Mouse (Mus musculus) MEL (cell line): ENCODE data around the gene Zbtb43. TPM values are rescaled to one million over a fixed set of nuclear protein-coding genes. Genes with fewer than 3 reads are reported as not detected.
A peak's percentile ranks its signal among the peaks of the same experiment; 100 is the strongest.

ENCODE experiments used
- DNase-seq: peaks from one replicate; pipeline ENCODE4 v3.0.0; 2011; ENCODE audit warnings: low read depth, low spot score
- H3K27ac ChIP-seq: 2 replicates; pipeline ENCODE4 v1.5.1; 2012; ENCODE audit warnings: low read depth, mild to moderate bottlenecking, control low read depth, low read length, moderate library complexity; ENCODE audit not compliant: control insufficient read depth
- H3K27me3 ChIP-seq, 2 experiments: fragments of 150-350 bp in 1 of 2; sonication (generic) in 1 of 2; 2 replicates each; pipeline ENCODE4 v1.6.1; 2012; ENCODE audit warnings: low read length in 2 of 2, mild to moderate bottlenecking in 2 of 2, improper control_type of control experiment in 1 of 2, moderate library complexity in 1 of 2; ENCODE audit not compliant: insufficient read depth in 2 of 2, control insufficient read depth in 1 of 2
- H3K36me3 ChIP-seq, 2 experiments: 2 replicates each; pipeline ENCODE4 v1.6.1; 2012 to 2014; ENCODE audit warnings: low read length in 2 of 2, improper control_type of control experiment in 1 of 2, inconsistent platforms in 1 of 2, mild to moderate bottlenecking in 1 of 2; ENCODE audit not compliant: insufficient read depth in 2 of 2, control insufficient read depth in 1 of 2
- H3K4me1 ChIP-seq, 2 experiments: fragments of 150-350 bp in 1 of 2; sonication (generic) in 1 of 2; 2 replicates each; pipeline ENCODE4 v1.6.1; 2012; ENCODE audit warnings: low read length in 2 of 2, improper control_type of control experiment in 1 of 2, mild to moderate bottlenecking in 1 of 2; ENCODE audit not compliant: insufficient read depth in 2 of 2, control insufficient read depth in 1 of 2
- H3K4me3 ChIP-seq, 2 experiments: fragments of 150-350 bp in 1 of 2; sonication (generic) in 1 of 2; 2 replicates each; pipeline ENCODE4 v1.5.1; 2012; ENCODE audit warnings: low read depth in 2 of 2, low read length in 2 of 2, mild to moderate bottlenecking in 2 of 2, moderate library complexity in 2 of 2, control low read depth in 1 of 2, improper control_type of control experiment in 1 of 2; ENCODE audit not compliant: control insufficient read depth in 1 of 2, insufficient read depth in 1 of 2
- H3K79me2 ChIP-seq: 2 replicates; pipeline ENCODE4 v1.6.1; 2012; ENCODE audit warnings: mild to moderate bottlenecking, low read length, moderate library complexity; ENCODE audit not compliant: control insufficient read depth, poor library complexity, insufficient read depth
- H3K9ac ChIP-seq: 2 replicates; pipeline ENCODE4 v1.6.1; 2012; ENCODE audit warnings: low read depth, mild to moderate bottlenecking, control low read depth, low read length, moderate library complexity; ENCODE audit not compliant: control insufficient read depth, poor library complexity, severe bottlenecking
- H3K9me3 ChIP-seq: fragments of 150-350 bp; sonication (generic); replicated peaks from 2 replicates; pipeline ENCODE4 v1.6.1; 2012; ENCODE audit warnings: mild to moderate bottlenecking, low read length, improper control_type of control experiment, moderate library complexity; ENCODE audit not compliant: insufficient read depth
- CHD1 ChIP-seq: IDR thresholded peaks from 2 replicates; pipeline ENCODE4 v1.6.1; 2012; ENCODE audit warnings: low read depth, mild to moderate bottlenecking, inconsistent platforms, low read length, improper control_type of control experiment
- CHD2 ChIP-seq: IDR thresholded peaks from 2 replicates; pipeline ENCODE4 v1.6.1; 2011; ENCODE audit warnings: low read length, improper control_type of control experiment
- EP300 ChIP-seq, 2 experiments: IDR thresholded peaks; 2 replicates each; pipeline ENCODE4 v1.6.1; 2011; ENCODE audit warnings: improper control_type of control experiment in 2 of 2, low read length in 2 of 2, low read depth in 1 of 2, mild to moderate bottlenecking in 1 of 2
- ETS1 ChIP-seq: IDR thresholded peaks from 2 replicates; pipeline ENCODE4 v1.6.1; 2012; ENCODE audit warnings: low read depth, mild to moderate bottlenecking, inconsistent platforms, low read length, improper control_type of control experiment, moderate library complexity
- GATA1 ChIP-seq: IDR thresholded peaks from 2 replicates; pipeline ENCODE4 v1.6.1; 2011; ENCODE audit warnings: low read depth, low read length, improper control_type of control experiment
- HCFC1 ChIP-seq: IDR thresholded peaks from 2 replicates; pipeline ENCODE4 v1.6.1; 2012; ENCODE audit warnings: low read depth, mild to moderate bottlenecking, inconsistent platforms, low read length, improper control_type of control experiment, moderate library complexity
- MAFK ChIP-seq: IDR thresholded peaks from 2 replicates; pipeline ENCODE4 v1.6.1; 2011; ENCODE audit warnings: low read depth, mild to moderate bottlenecking, low read length, improper control_type of control experiment, borderline replicate concordance
- MAX ChIP-seq: IDR thresholded peaks from 2 replicates; pipeline ENCODE4 v1.6.1; 2011; ENCODE audit warnings: low read length, improper control_type of control experiment
- MXI1 ChIP-seq: IDR thresholded peaks from 2 replicates; pipeline ENCODE4 v1.6.1; 2011; ENCODE audit warnings: mild to moderate bottlenecking, low read depth, low read length, improper control_type of control experiment
- MYB ChIP-seq: IDR thresholded peaks from 2 replicates; pipeline ENCODE4 v1.6.1; 2011; ENCODE audit warnings: mild to moderate bottlenecking, low read depth, low read length, improper control_type of control experiment
- RCOR1 ChIP-seq: IDR thresholded peaks from 2 replicates; pipeline ENCODE4 v1.6.1; 2012; ENCODE audit warnings: low read depth, mild to moderate bottlenecking, inconsistent platforms, low read length, improper control_type of control experiment
- SIN3A ChIP-seq: IDR thresholded peaks from 2 replicates; pipeline ENCODE4 v1.6.1; 2012; ENCODE audit warnings: low read length, improper control_type of control experiment, inconsistent platforms
- TAL1 ChIP-seq: IDR thresholded peaks from 2 replicates; pipeline ENCODE4 v1.6.1; 2012; ENCODE audit warnings: mild to moderate bottlenecking, inconsistent platforms, low read length, moderate library complexity, mixed read lengths
- TCF12 ChIP-seq: IDR thresholded peaks from 2 replicates; pipeline ENCODE4 v1.6.1; 2014; ENCODE audit warnings: low read depth, mild to moderate bottlenecking, inconsistent platforms, low read length, improper control_type of control experiment, moderate library complexity
- UBTF ChIP-seq: IDR thresholded peaks from 2 replicates; pipeline ENCODE4 v1.6.1; 2012; ENCODE audit warnings: low read depth, mild to moderate bottlenecking, inconsistent platforms, low read length, improper control_type of control experiment, moderate library complexity, borderline replicate concordance; ENCODE audit not compliant: insufficient read depth
- USF2 ChIP-seq, 2 experiments: IDR thresholded peaks; 2 replicates each; pipeline ENCODE4 v1.6.1; 2011 to 2012; ENCODE audit warnings: improper control_type of control experiment in 2 of 2, low read length in 2 of 2, borderline replicate concordance in 1 of 2, inconsistent platforms in 1 of 2, low read depth in 1 of 2, mild to moderate bottlenecking in 1 of 2; ENCODE audit not compliant: insufficient read depth in 1 of 2
- polyA plus RNA-seq, 2 experiments: library from polyadenylated mRNA; stranded (reverse) in 1 of 2; unstranded in 1 of 2; fragments of >175 nt in 1 of 2; fragments of >200 nt in 1 of 2; gene quantifications; 2 replicates each; pipeline versions ENCODE4 v1.2.1 to v1.2.4; 2012; ENCODE audit warnings: low replicate concordance in 2 of 2, low read depth in 1 of 2; ENCODE audit not compliant: insufficient read length in 2 of 2, insufficient read depth in 1 of 2, missing spikeins in 1 of 2
- total RNA-seq: library from RNA; depleted of rRNA; stranded (reverse); fragments of 300-350 nt; gene quantifications from 2 replicates; pipeline ENCODE4 v1.2.3, GENCODE M21; 2012

Zbtb43 gene
- total and polyA plus RNA-seq, 3 experiments, result 15.5 to 17.7 TPM; not detected in 1

DNA sequence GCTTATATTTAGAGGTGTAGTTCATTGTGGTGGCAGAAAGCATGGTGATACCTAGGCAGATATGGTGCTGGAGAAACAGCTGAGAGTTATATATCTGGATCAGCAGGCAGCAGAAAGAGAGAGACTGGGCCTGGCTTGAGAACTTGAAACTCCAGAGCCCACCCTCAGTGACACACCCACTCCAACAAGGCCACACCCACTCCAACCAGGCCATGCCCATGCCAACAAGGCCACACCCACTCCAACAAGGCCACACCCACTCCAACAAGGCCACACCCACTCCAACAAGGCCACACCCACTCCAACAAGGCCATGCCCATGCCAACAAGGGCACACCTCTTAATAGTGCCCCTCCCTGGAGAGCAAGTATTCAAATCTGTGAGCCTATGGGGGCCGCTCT lies 42.4 kb upstream of the Zbtb43 start:
- H3K27ac ChIP-seq, result no peak overlapping the region
- no peak for DNase-seq
- no peaks in the 10 kb centered on the region for H3K79me2 ChIP-seq
- H3K36me3 ChIP-seq, result no peaks in the 10 kb centered on the region
- no peaks in the 10 kb centered on the region for H3K4me1 ChIP-seq
- H3K9me3 ChIP-seq, result no peaks in the 10 kb centered on the region
- H3K4me3 ChIP-seq, result no peak overlapping the region
- TF ChIP-seq MAX (no peak), HCFC1 (no peak), MAFK (no peak), CHD1 (no peak), USF2 (IDR thresholded peaks at IDR 0.05; ENCODE audit: borderline replicate concordance in 1 of 2, insufficient read depth in 1 of 2, low read depth in 1 of 2, low read length in 2 of 2) (no peak), EP300 (IDR thresholded peaks at IDR 0.05; ENCODE audit: low read depth in 1 of 2, low read length in 2 of 2) (no peak)
- H3K27me3 ChIP-seq, result peaks cover 0 to 3% of the 10 kb centered on the region in 2 experiments; a peak in 1 of 4 replicates
- no peak overlapping the region for H3K9ac ChIP-seq

- peak overlapping the region in 1 of 2 experiments; percentile 51; a peak in 1 of 4 replicates for H3K4me3 ChIP-seq
- H3K27me3 ChIP-seq, result no peaks in the 10 kb centered on the region
- no peak overlapping the region for H3K9ac ChIP-seq
- H3K79me2 ChIP-seq, result no peaks in the 10 kb centered on the region
- peaks cover 0 to 3% of the 10 kb centered on the region in 2 experiments; a peak in 2 of 4 replicates for H3K36me3 ChIP-seq
- TF ChIP-seq RCOR1 (peak; percentile 38; the same call in 1 of the 2 replicates), CHD2 (no peak), HCFC1 (0 out of 2 replicates have a peak, but pooled peaks have one; percentile 24), USF2 (IDR thresholded peaks at IDR 0.05; ENCODE audit: borderline replicate concordance in 1 of 2, insufficient read depth in 1 of 2, low read depth in 1 of 2, low read length in 2 of 2) (no peak), MYB (peak; percentile 58), MXI1 (0 out of 2 replicates have a peak, but pooled peaks have one; percentile 19), TCF12 (peak; percentile 78), EP300 (IDR thresholded peaks at IDR 0.05; ENCODE audit: low read depth in 1 of 2, low read length in 2 of 2) (peak; percentile 78 to 84), SIN3A (peak; percentile 30; the same call in 1 of the 2 replicates), TAL1 (peak; percentile 40), UBTF (no peak), GATA1 (peak; percentile 64), ETS1 (peak; percentile 66)
- peaks cover 3% of the 10 kb centered on the region in 2 experiments; a peak in 3 of 4 replicates for H3K4me1 ChIP-seq
- H3K9me3 ChIP-seq, result no peaks in the 10 kb centered on the region
- H3K27ac ChIP-seq, result no peak overlapping the region; the same call in 1 of the 2 replicates
- peak; percentile 62 for DNase-seq
These were observed 34.2 kb upstream of the Zbtb43 start for GRCm38 (mm10) chr2:33502602-33503001.
